Mouse (Mus musculus): ENCODE data around the gene Dync1i1. TPM values are rescaled to one million over a fixed set of nuclear protein-coding genes. Genes with fewer than 3 reads are reported as not detected.

The Dync1i1 gene
- polyA plus RNA-seq, 1 experiment from 2014 or later, result 5.2 TPM

DNA sequence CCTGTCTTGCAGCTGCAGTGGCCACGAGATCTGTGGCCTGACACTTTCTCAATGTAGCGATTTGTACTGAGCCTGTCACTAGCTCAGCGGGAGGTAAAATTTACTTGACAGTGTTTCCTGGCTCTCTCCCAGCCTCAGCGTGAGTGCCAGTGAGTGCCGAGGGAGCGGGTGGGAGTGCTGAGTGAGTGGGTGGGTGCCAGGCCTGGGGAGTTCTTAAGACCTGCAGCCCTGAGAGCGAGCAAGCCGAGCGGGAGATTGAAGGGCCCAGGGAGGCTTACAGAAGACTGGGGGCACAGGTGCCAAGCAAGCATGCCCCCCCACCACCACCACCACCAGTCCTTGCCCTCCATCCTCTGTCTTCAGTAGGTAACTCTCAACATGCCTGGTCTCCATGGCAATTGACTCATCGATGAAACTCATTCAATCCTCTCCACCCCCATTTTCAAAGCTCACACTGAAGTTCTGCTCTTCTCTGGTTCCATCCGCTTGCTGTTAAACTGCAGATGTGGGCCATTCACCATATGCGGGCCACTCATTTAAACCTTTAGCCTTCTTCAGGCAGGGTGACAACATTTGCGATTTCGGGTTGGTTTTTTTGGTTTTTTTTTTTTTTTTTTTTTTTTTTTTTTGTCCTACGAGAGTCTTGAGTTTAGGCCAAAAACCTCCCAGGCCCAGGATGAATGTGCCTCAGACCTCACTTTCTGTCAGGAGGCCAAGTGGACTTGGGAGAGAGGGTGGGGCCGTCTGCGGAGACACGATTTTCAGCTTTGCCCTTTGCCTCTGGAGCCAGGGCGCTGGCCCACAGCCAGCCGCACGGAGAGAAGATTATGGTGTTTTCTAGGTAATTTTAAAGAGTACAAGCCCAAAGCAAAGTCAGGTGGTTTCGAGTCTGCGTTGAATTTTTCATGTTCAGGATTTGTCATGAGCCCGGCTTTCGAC is 266.6 kb downstream of the Dync1i1 start:
- no peaks in the 10 kb centered on the region for H3K9me3 ChIP-seq (ENCODE audit: control insufficient read depth, low read length)
- H3K27ac ChIP-seq (ENCODE audit: low read depth, low read length), result no peak overlapping the region
- H3K27me3 ChIP-seq (ENCODE audit: control insufficient read depth, insufficient read depth, low read length), result no peaks in the 10 kb centered on the region
- whole genome bisulfite sequencing, result 54% methylated on average over 25 of the region's 25 CpGs
- H3K9ac ChIP-seq (ENCODE audit: low read depth, low read length), result no peak overlapping the region
- H3K4me1 ChIP-seq (ENCODE audit: control insufficient read depth, insufficient read depth, low read length), result 0 out of 2 replicates have a peak, but pooled peaks cover 5% of the 10 kb centered on the region
- no peaks in the 10 kb centered on the region for H3K36me3 ChIP-seq (ENCODE audit: control insufficient read depth, insufficient read depth, low read length)
- no peak overlapping the region; the same call in 1 of the 2 replicates for H3K4me2 ChIP-seq (replicated peaks; ENCODE audit: low read depth, low read length)
- H3K4me3 ChIP-seq (ENCODE audit: low read length), result no peak overlapping the region; the same call in 1 of the 2 replicates
- ATAC-seq (ENCODE audit: low FRiP score, low TSS enrichment), result peak; percentile 46; the same call in 1 of the 2 replicates

GRCm38 (mm10) chr6:5993056-5993455 is 267.6 kb downstream of the Dync1i1 start:
- 53% methylated on average over 7 of the region's 7 CpGs for WGBS
- H3K4me2 ChIP-seq (replicated peaks; ENCODE audit: low read depth, low read length), result no peak overlapping the region
- no peak overlapping the region for H3K4me3 ChIP-seq (ENCODE audit: low read length)
- H3K4me1 ChIP-seq (ENCODE audit: control insufficient read depth, insufficient read depth, low read length), result 0 out of 2 replicates have a peak, but pooled peaks cover 5% of the 10 kb centered on the region
- no peaks in the 10 kb centered on the region for H3K36me3 ChIP-seq (ENCODE audit: control insufficient read depth, insufficient read depth, low read length)
- no peak overlapping the region for H3K9ac ChIP-seq (ENCODE audit: low read depth, low read length)
- H3K27ac ChIP-seq (ENCODE audit: low read depth, low read length), result no peak overlapping the region
- no peak for ATAC-seq (ENCODE audit: low FRiP score, low TSS enrichment)
- H3K27me3 ChIP-seq (ENCODE audit: control insufficient read depth, insufficient read depth, low read length), result no peaks in the 10 kb centered on the region
- no peaks in the 10 kb centered on the region for H3K9me3 ChIP-seq (ENCODE audit: control insufficient read depth, low read length)

DNA sequence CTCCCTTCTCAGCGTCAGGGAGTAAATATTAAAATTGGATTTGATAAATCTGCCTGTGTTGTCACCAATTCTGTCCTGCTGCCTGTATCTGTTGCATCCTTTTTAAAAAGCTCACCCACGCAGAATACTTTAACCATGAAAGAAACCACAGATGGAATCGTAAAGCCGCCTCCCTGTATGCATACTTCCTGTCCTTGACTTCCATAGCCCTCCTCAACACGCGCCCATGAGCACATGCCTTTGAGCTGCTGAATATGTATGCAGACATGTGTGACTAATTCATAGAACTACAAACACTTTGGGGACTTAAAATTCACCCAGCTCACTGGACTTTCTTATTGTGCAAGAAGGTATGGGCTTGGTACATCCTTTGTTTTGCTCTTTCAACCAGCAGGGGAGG is 272.1 kb downstream of the Dync1i1 start:
- Histone ChIP-seq H3K9ac (ENCODE audit: low read depth, low read length) (no peak overlapping the region), H3K36me3 (ENCODE audit: control insufficient read depth, insufficient read depth, low read length) (no peaks in the 10 kb centered on the region), H3K27me3 (ENCODE audit: control insufficient read depth, insufficient read depth, low read length) (no peaks in the 10 kb centered on the region), H3K4me2 (replicated peaks; ENCODE audit: low read depth, low read length) (no peak overlapping the region), H3K27ac (ENCODE audit: low read depth, low read length) (no peak overlapping the region), H3K4me1 (ENCODE audit: control insufficient read depth, insufficient read depth, low read length) (no peaks in the 10 kb centered on the region), H3K9me3 (ENCODE audit: control insufficient read depth, low read length) (no peaks in the 10 kb centered on the region), H3K4me3 (ENCODE audit: low read length) (no peak overlapping the region)
- no peak for ATAC-seq (ENCODE audit: low FRiP score, low TSS enrichment)
- 67% methylated on average over 6 of the region's 6 CpGs for WGBS

DNA sequence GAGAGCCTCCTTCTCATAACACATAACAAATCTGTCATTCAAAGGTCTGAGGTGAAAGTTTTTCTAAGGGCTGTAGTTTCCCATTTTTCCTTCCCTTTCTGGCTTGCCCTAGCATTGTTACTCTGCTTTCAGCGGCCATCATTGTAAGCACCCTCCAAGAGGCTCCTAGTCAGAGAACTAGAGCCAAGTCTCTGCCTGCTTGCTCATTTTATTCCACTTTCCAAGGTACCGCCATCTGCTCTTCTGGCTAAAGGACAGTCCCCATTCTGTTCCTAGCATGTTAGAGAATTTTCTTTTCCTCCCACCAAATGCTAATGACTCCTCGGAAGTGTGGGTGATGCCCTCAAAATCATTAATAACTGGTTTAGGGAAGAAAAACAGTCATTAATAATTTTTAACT is 276.6 kb downstream of the Dync1i1 start:
- H3K9ac ChIP-seq (ENCODE audit: low read depth, low read length), result no peak overlapping the region
- no peaks in the 10 kb centered on the region for H3K4me1 ChIP-seq (ENCODE audit: control insufficient read depth, insufficient read depth, low read length)
- H3K4me2 ChIP-seq (replicated peaks; ENCODE audit: low read depth, low read length), result no peak overlapping the region
- WGBS, result 70% methylated on average over 3 of the region's 3 CpGs
- no peaks in the 10 kb centered on the region for H3K27me3 ChIP-seq (ENCODE audit: control insufficient read depth, insufficient read depth, low read length)
- no peaks in the 10 kb centered on the region for H3K36me3 ChIP-seq (ENCODE audit: control insufficient read depth, insufficient read depth, low read length)
- no peak overlapping the region for H3K27ac ChIP-seq (ENCODE audit: low read depth, low read length)
- H3K4me3 ChIP-seq (ENCODE audit: low read length), result no peak overlapping the region
- no peaks in the 10 kb centered on the region for H3K9me3 ChIP-seq (ENCODE audit: control insufficient read depth, low read length)
- ATAC-seq (ENCODE audit: low FRiP score, low TSS enrichment), result no peak

DNA sequence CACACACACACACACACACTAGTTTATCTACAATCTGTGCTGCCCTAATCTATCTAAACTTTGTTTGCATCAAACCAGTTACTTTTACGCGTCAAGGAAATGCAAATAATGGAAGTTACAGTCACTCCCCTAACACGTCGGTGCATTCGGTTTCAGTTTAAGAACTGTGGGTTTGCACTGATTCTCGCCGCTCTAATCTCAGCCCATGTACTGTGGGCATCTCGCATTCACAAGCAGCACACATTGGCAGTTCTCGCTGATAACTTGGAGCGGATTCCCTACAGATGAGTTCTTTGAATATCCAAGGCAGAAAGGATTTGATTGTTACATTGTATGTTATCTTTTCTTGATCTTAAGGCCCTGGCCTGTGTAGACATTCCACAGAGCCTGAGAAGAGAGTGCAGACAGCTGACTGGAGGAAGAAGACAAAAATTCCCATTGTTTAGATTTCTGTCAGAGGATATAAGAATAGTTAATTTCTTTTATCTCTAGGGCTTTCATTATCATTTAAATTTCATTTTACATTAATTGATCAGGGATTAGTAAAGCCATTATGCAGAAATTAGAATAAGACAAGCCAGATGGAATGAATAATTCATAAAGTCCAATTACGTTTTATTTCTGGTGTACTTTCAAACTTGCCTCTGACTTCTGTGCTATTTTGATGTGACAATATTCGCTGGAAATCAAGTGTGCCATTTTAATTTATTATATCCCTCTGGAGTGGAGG is 279.5 kb downstream of the Dync1i1 start:
- Histone ChIP-seq H3K4me3 (ENCODE audit: low read length) (no peak overlapping the region), H3K27me3 (ENCODE audit: control insufficient read depth, insufficient read depth, low read length) (no peaks in the 10 kb centered on the region), H3K27ac (ENCODE audit: low read depth, low read length) (no peak overlapping the region), H3K4me2 (replicated peaks; ENCODE audit: low read depth, low read length) (no peak overlapping the region), H3K36me3 (ENCODE audit: control insufficient read depth, insufficient read depth, low read length) (no peaks in the 10 kb centered on the region), H3K9ac (ENCODE audit: low read depth, low read length) (no peak overlapping the region), H3K4me1 (ENCODE audit: control insufficient read depth, insufficient read depth, low read length) (no peaks in the 10 kb centered on the region), H3K9me3 (ENCODE audit: control insufficient read depth, low read length) (no peaks in the 10 kb centered on the region)
- 74% methylated on average over 12 of the region's 12 CpGs for WGBS
- no peak for ATAC-seq (ENCODE audit: low FRiP score, low TSS enrichment)

- Histone ChIP-seq H3K4me1 (ENCODE audit: control insufficient read depth, insufficient read depth, low read length) (no peaks in the 10 kb centered on the region), H3K27me3 (ENCODE audit: control insufficient read depth, insufficient read depth, low read length) (no peaks in the 10 kb centered on the region), H3K4me2 (replicated peaks; ENCODE audit: low read depth, low read length) (peak overlapping the region; percentile 75), H3K27ac (ENCODE audit: low read depth, low read length) (no peak overlapping the region), H3K9me3 (ENCODE audit: control insufficient read depth, low read length) (no peaks in the 10 kb centered on the region), H3K9ac (ENCODE audit: low read depth, low read length) (peak overlapping the region; percentile 9), H3K36me3 (ENCODE audit: control insufficient read depth, insufficient read depth, low read length) (no peaks in the 10 kb centered on the region), H3K4me3 (ENCODE audit: low read length) (peak overlapping the region; percentile 41)
- peak; percentile 97 for ATAC-seq (ENCODE audit: low FRiP score, low TSS enrichment)
- 3% methylated on average over 42 of the region's 42 CpGs for WGBS
Observed at GRCm38 (mm10) chr6:6005762-6006431, 280.5 kb downstream of the Dync1i1 start.

DNA sequence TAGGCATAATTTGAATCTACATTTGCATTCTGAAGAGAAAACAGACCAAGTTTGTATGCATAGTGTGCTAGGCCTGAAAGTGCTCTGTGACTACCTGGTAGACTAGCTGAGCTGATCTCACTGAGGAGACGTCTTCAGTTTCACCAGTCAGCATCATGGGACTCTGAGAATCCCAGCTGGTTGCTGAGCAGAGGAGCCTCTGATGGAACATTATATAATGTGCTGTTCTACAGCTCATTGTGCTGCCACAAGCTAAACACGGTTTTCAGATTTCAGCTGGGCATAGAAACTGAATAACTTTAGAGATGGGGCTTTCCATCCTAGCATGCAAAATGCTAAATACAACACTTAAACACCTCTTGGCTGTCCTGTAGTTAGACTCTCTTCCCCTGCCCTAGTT is 285.9 kb downstream of the Dync1i1 start:
- H3K9me3 ChIP-seq (ENCODE audit: control insufficient read depth, low read length), result no peaks in the 10 kb centered on the region
- no peaks in the 10 kb centered on the region for H3K36me3 ChIP-seq (ENCODE audit: control insufficient read depth, insufficient read depth, low read length)
- H3K4me2 ChIP-seq (replicated peaks; ENCODE audit: low read depth, low read length), result no peak overlapping the region
- H3K9ac ChIP-seq (ENCODE audit: low read depth, low read length), result no peak overlapping the region
- no peaks in the 10 kb centered on the region for H3K4me1 ChIP-seq (ENCODE audit: control insufficient read depth, insufficient read depth, low read length)
- 86% methylated on average over 2 of the region's 2 CpGs for WGBS
- H3K4me3 ChIP-seq (ENCODE audit: low read length), result no peak overlapping the region
- no peak overlapping the region for H3K27ac ChIP-seq (ENCODE audit: low read depth, low read length)
- H3K27me3 ChIP-seq (ENCODE audit: control insufficient read depth, insufficient read depth, low read length), result no peaks in the 10 kb centered on the region
- no peak for ATAC-seq (ENCODE audit: low FRiP score, low TSS enrichment)

- no peak overlapping the region for H3K4me3 ChIP-seq (ENCODE audit: low read length)
- H3K27ac ChIP-seq (ENCODE audit: low read depth, low read length), result no peak overlapping the region
- H3K36me3 ChIP-seq (ENCODE audit: control insufficient read depth, insufficient read depth, low read length), result no peaks in the 10 kb centered on the region
- no peak overlapping the region for H3K9ac ChIP-seq (ENCODE audit: low read depth, low read length)
- H3K4me1 ChIP-seq (ENCODE audit: control insufficient read depth, insufficient read depth, low read length), result no peaks in the 10 kb centered on the region
- H3K4me2 ChIP-seq (replicated peaks; ENCODE audit: low read depth, low read length), result no peak overlapping the region
- WGBS, result 48% methylated on average over 15 of the region's 15 CpGs
- H3K27me3 ChIP-seq (ENCODE audit: control insufficient read depth, insufficient read depth, low read length), result no peaks in the 10 kb centered on the region
- H3K9me3 ChIP-seq (ENCODE audit: control insufficient read depth, low read length), result no peaks in the 10 kb centered on the region
- no peak for ATAC-seq (ENCODE audit: low FRiP score, low TSS enrichment)
Observed at GRCm38 (mm10) chr6:6015616-6016015, 290.2 kb downstream of the Dync1i1 start.

All from kidney, embryonic 14.5 days (tissue).